Comparison of ENCODE assay signal across 9 mouse cellular contexts in genomic region chr6:127105107-127105506, GRCm38 (mm10). TPM values are rescaled to one million over a fixed set of nuclear protein-coding genes. Genes with fewer than 3 reads are reported as not detected.
DNase-seq lines count a peak whose midpoint lies in the region; ATAC-seq and TF ChIP-seq lines count a peak whose summit lies in the region.
"Had no signal": no experiment of that assay in that cellular context is flagged by ENCODE, and none has a peak within 500 bp of the region (broad histone marks: within the 10 kb centered on the region; RNA-seq: fewer than 3 reads in every experiment).

No protein-coding gene starts in this region.

- ATAC-seq in kidney, postnatal 0 days (replicated peaks; ENCODE audit: low FRiP score, low read depth) = no peak
- ATAC-seq in kidney, embryonic 15.5 days (replicated peaks; ENCODE audit: low FRiP score) = no peak
- ATAC-seq in lung, embryonic 14.5 days (ENCODE audit: insufficient read depth) = no peak
- ATAC-seq in megakaryocyte-erythroid progenitor cell, adult 5-6 weeks (replicated peaks; ENCODE audit: low FRiP score, low TSS enrichment, poor library complexity, severe bottlenecking) = no peak
- ATAC-seq in forebrain, embryonic 13.5 days = no peak

- H3K27me3 ChIP-seq in kidney, postnatal 0 days (ENCODE audit: insufficient read depth, low read length) = no peaks in the 10 kb centered on the region
- H3K27me3 ChIP-seq in kidney, embryonic 15.5 days = no peaks in the 10 kb centered on the region
- no peaks in the 10 kb centered on the region for H3K27me3 ChIP-seq in E14TG2a.4 (ENCODE audit: insufficient read depth, low read length)
- H3K27me3 ChIP-seq in lung, embryonic 14.5 days (ENCODE audit: insufficient read depth, low read length) = no peaks in the 10 kb centered on the region
- no peaks in the 10 kb centered on the region for H3K27me3 ChIP-seq in forebrain, embryonic 13.5 days
- H3K27me3 ChIP-seq: limb, embryonic 12.5 days had no signal

- no peak overlapping the region for H3K4me3 ChIP-seq in kidney, postnatal 0 days (replicated peaks; ENCODE audit: low read depth, low read length)
- H3K4me3 ChIP-seq in kidney, embryonic 15.5 days (replicated peaks) = no peak overlapping the region
- peak overlapping the region; percentile 49 for H3K4me3 ChIP-seq in E14TG2a.4 (replicated peaks; ENCODE audit: low read length)
- H3K4me3 ChIP-seq in lung, embryonic 14.5 days (ENCODE audit: low read depth, low read length) = no peak overlapping the region
- no peak overlapping the region for H3K4me3 ChIP-seq in forebrain, embryonic 13.5 days
- H3K4me3 ChIP-seq: limb, embryonic 12.5 days had no signal

- H3K9me3 ChIP-seq in kidney, postnatal 0 days (replicated peaks; ENCODE audit: low read length) = no peaks in the 10 kb centered on the region
- 0 out of 2 replicates have a peak, but pooled peaks cover 5% of the 10 kb centered on the region for H3K9me3 ChIP-seq in kidney, embryonic 15.5 days (replicated peaks)
- no peaks in the 10 kb centered on the region for H3K9me3 ChIP-seq in E14TG2a.4 (ENCODE audit: low read length)
- H3K9me3 ChIP-seq in lung, embryonic 14.5 days (ENCODE audit: low read depth, low read length) = no peaks in the 10 kb centered on the region
- peaks cover 4% of the 10 kb centered on the region; the same call in 1 of the 2 replicates for H3K9me3 ChIP-seq in forebrain, embryonic 13.5 days (replicated peaks)
- H3K9me3 ChIP-seq: limb, embryonic 12.5 days had no signal

- H3K36me3 ChIP-seq in kidney, postnatal 0 days (ENCODE audit: insufficient read depth, low read length) = no peaks in the 10 kb centered on the region
- peaks cover 11% of the 10 kb centered on the region for H3K36me3 ChIP-seq in kidney, embryonic 15.5 days
- H3K36me3 ChIP-seq in E14TG2a.4 (ENCODE audit: insufficient read depth, low read length) = peaks cover 65% of the 10 kb centered on the region
- H3K36me3 ChIP-seq in lung, embryonic 14.5 days (ENCODE audit: insufficient read depth) = 0 out of 2 replicates have a peak, but pooled peaks cover 5% of the 10 kb centered on the region
- H3K36me3 ChIP-seq in forebrain, embryonic 13.5 days (ENCODE audit: poor library complexity, severe bottlenecking) = peaks cover 27% of the 10 kb centered on the region

- peak; percentile 35 for DNase-seq in kidney, postnatal 0 days (ENCODE audit: low spot score)
- peak; percentile 72 to 73 for DNase-seq in B cell, adult 2 months
- DNase-seq in embryo, embryonic 11 days = peak; percentile 39
- DNase-seq in lung, embryonic 14.5 days = peak; percentile 67

- H3K27ac ChIP-seq in kidney, postnatal 0 days = no peak overlapping the region
- no peak overlapping the region for H3K27ac ChIP-seq in kidney, embryonic 15.5 days
- H3K27ac ChIP-seq in lung, embryonic 14.5 days (ENCODE audit: low read depth) = no peak overlapping the region
- no peak overlapping the region for H3K27ac ChIP-seq in forebrain, embryonic 13.5 days
- H3K27ac ChIP-seq: limb, embryonic 12.5 days had no signal

- no peak overlapping the region for H3K4me2 ChIP-seq in kidney, postnatal 0 days (ENCODE audit: low read length)
- H3K4me2 ChIP-seq in kidney, embryonic 15.5 days = no peak overlapping the region
- H3K4me2 ChIP-seq in lung, embryonic 14.5 days = no peak overlapping the region
- no peak overlapping the region for H3K4me2 ChIP-seq in forebrain, embryonic 13.5 days
- H3K4me2 ChIP-seq: limb, embryonic 12.5 days had no signal

- 74% methylated on average over 6 of the region's 6 CpGs for WGBS in kidney, postnatal 0 days
- WGBS in kidney, embryonic 15.5 days = 71% methylated on average over 6 of the region's 6 CpGs
- WGBS in lung, embryonic 14.5 days = 59% methylated on average over 6 of the region's 6 CpGs
- 63% methylated on average over 6 of the region's 6 CpGs for WGBS in forebrain, embryonic 13.5 days

- TF ChIP-seq CTCF in kidney, postnatal 0 days (IDR thresholded peaks at IDR 0.05; ENCODE audit: low read depth) = peak; percentile 68
- peak; percentile 75 for TF ChIP-seq CTCF in E14TG2a.4 (conservative IDR thresholded peaks at IDR 0.05; ENCODE audit: low read length)
- TF ChIP-seq CTCF in lung, embryonic 14.5 days (IDR thresholded peaks at IDR 0.05; ENCODE audit: low read depth) = peak; percentile 72

- no peak overlapping the region for H3K9ac ChIP-seq in kidney, postnatal 0 days (ENCODE audit: low read depth, low read length)
- no peak overlapping the region for H3K9ac ChIP-seq in kidney, embryonic 15.5 days
- H3K9ac ChIP-seq in lung, embryonic 14.5 days = no peak overlapping the region
- no peak overlapping the region for H3K9ac ChIP-seq in forebrain, embryonic 13.5 days
- H3K9ac ChIP-seq: limb, embryonic 12.5 days had no signal

- H3K4me1 ChIP-seq in kidney, postnatal 0 days (replicated peaks; ENCODE audit: insufficient read depth, low read length) = no peaks in the 10 kb centered on the region
- H3K4me1 ChIP-seq in kidney, embryonic 15.5 days = peaks cover 15% of the 10 kb centered on the region
- H3K4me1 ChIP-seq in E14TG2a.4 (replicated peaks; ENCODE audit: low read depth, low read length) = peaks cover 88% of the 10 kb centered on the region
- H3K4me1 ChIP-seq in lung, embryonic 14.5 days (ENCODE audit: insufficient read depth) = peaks cover 6% of the 10 kb centered on the region; the same call in 1 of the 2 replicates
- peaks cover 17% of the 10 kb centered on the region for H3K4me1 ChIP-seq in forebrain, embryonic 13.5 days

RNA-seq across cellular contexts. Expression of gene Tigar, which starts 4.2 kb away (rescaled TPM):
- polyA plus RNA-seq in kidney, postnatal 0 days (2015; fragmentation: Nextera tagmentation; extraction: Ambion mirVana) = 2.6 and 2.8 TPM in 2 replicates
- polyA plus RNA-seq in kidney, embryonic 15.5 days (2015; fragmentation: Nextera tagmentation; extraction: Ambion mirVana) = 3.2 and 3.4 TPM in 2 replicates
- 3.0 and 3.5 TPM in 2 replicates for polyA plus RNA-seq in lung, embryonic 14.5 days (2014; fragmentation: Nextera tagmentation; extraction: Ambion mirVana)
- total RNA-seq in megakaryocyte-erythroid progenitor cell, adult 5-6 weeks (2014; fragmentation: Nextera tagmentation) = 0.47 TPM in 1 of 2 replicates, not detected in the other
- total RNA-seq in megakaryocyte-erythroid progenitor cell, adult 5-6 weeks (2017) = 0.30 and 3.1 TPM in 2 replicates
- 6.6 and 7.0 TPM in 2 replicates for polyA plus RNA-seq in forebrain, embryonic 13.5 days (2015; fragmentation: Nextera tagmentation; extraction: Ambion mirVana)

RNA-seq across cellular contexts. Expression of gene Fgf23, which starts 32.4 kb away (rescaled TPM):
- polyA plus RNA-seq in kidney, postnatal 0 days (2015; fragmentation: Nextera tagmentation; extraction: Ambion mirVana) = not detected in 2 replicates
- not detected in 2 replicates for polyA plus RNA-seq in kidney, embryonic 15.5 days (2015; fragmentation: Nextera tagmentation; extraction: Ambion mirVana)
- polyA plus RNA-seq in lung, embryonic 14.5 days (2014; fragmentation: Nextera tagmentation; extraction: Ambion mirVana) = not detected in 2 replicates
- not detected in 2 replicates for total RNA-seq in megakaryocyte-erythroid progenitor cell, adult 5-6 weeks (2014; fragmentation: Nextera tagmentation)
- not detected in 2 replicates for total RNA-seq in megakaryocyte-erythroid progenitor cell, adult 5-6 weeks (2017)
- not detected in 2 replicates for polyA plus RNA-seq in forebrain, embryonic 13.5 days (2015; fragmentation: Nextera tagmentation; extraction: Ambion mirVana)

RNA-seq across cellular contexts. Expression of gene Ccnd2, which starts 46.9 kb away (rescaled TPM):
- polyA plus RNA-seq in kidney, postnatal 0 days (2015; fragmentation: Nextera tagmentation; extraction: Ambion mirVana) = 364 and 419 TPM in 2 replicates
- 666 and 667 TPM in 2 replicates for polyA plus RNA-seq in kidney, embryonic 15.5 days (2015; fragmentation: Nextera tagmentation; extraction: Ambion mirVana)
- polyA plus RNA-seq in lung, embryonic 14.5 days (2014; fragmentation: Nextera tagmentation; extraction: Ambion mirVana) = 660 and 684 TPM in 2 replicates
- 73.8 and 98.1 TPM in 2 replicates for total RNA-seq in megakaryocyte-erythroid progenitor cell, adult 5-6 weeks (2014; fragmentation: Nextera tagmentation)
- total RNA-seq in megakaryocyte-erythroid progenitor cell, adult 5-6 weeks (2017) = 37.0 and 40.1 TPM in 2 replicates
- polyA plus RNA-seq in forebrain, embryonic 13.5 days (2015; fragmentation: Nextera tagmentation; extraction: Ambion mirVana) = 1,785 and 2,054 TPM in 2 replicates
